Mouse (Mus musculus) MEL (cell line): ENCODE results near the gene Gm21985. TPM values are rescaled to one million over a fixed set of nuclear protein-coding genes. Genes with fewer than 3 reads are reported as not detected.

Experiments used
- DNase-seq: peaks from one replicate; pipeline ENCODE4 v3.0.0; 2011; ENCODE audit warnings: low read depth, low spot score
- H3K27ac ChIP-seq: 2 replicates; pipeline ENCODE4 v1.5.1; 2012; ENCODE audit warnings: low read depth, mild to moderate bottlenecking, control low read depth, low read length, moderate library complexity; ENCODE audit not compliant: control insufficient read depth
- H3K27me3 ChIP-seq, 2 experiments: fragments of 150-350 bp in 1 of 2; sonication (generic) in 1 of 2; 2 replicates each; pipeline ENCODE4 v1.6.1; 2012; ENCODE audit warnings: low read length in 2 of 2, mild to moderate bottlenecking in 2 of 2, improper control_type of control experiment in 1 of 2, moderate library complexity in 1 of 2; ENCODE audit not compliant: insufficient read depth in 2 of 2, control insufficient read depth in 1 of 2
- H3K36me3 ChIP-seq, 2 experiments: 2 replicates each; pipeline ENCODE4 v1.6.1; 2012 to 2014; ENCODE audit warnings: low read length in 2 of 2, improper control_type of control experiment in 1 of 2, inconsistent platforms in 1 of 2, mild to moderate bottlenecking in 1 of 2; ENCODE audit not compliant: insufficient read depth in 2 of 2, control insufficient read depth in 1 of 2
- H3K4me1 ChIP-seq, 2 experiments: fragments of 150-350 bp in 1 of 2; sonication (generic) in 1 of 2; 2 replicates each; pipeline ENCODE4 v1.6.1; 2012; ENCODE audit warnings: low read length in 2 of 2, improper control_type of control experiment in 1 of 2, mild to moderate bottlenecking in 1 of 2; ENCODE audit not compliant: insufficient read depth in 2 of 2, control insufficient read depth in 1 of 2
- H3K4me3 ChIP-seq, 2 experiments: fragments of 150-350 bp in 1 of 2; sonication (generic) in 1 of 2; 2 replicates each; pipeline ENCODE4 v1.5.1; 2012; ENCODE audit warnings: low read depth in 2 of 2, low read length in 2 of 2, mild to moderate bottlenecking in 2 of 2, moderate library complexity in 2 of 2, control low read depth in 1 of 2, improper control_type of control experiment in 1 of 2; ENCODE audit not compliant: control insufficient read depth in 1 of 2, insufficient read depth in 1 of 2
- H3K79me2 ChIP-seq: 2 replicates; pipeline ENCODE4 v1.6.1; 2012; ENCODE audit warnings: mild to moderate bottlenecking, low read length, moderate library complexity; ENCODE audit not compliant: control insufficient read depth, poor library complexity, insufficient read depth
- H3K9ac ChIP-seq: 2 replicates; pipeline ENCODE4 v1.6.1; 2012; ENCODE audit warnings: low read depth, mild to moderate bottlenecking, control low read depth, low read length, moderate library complexity; ENCODE audit not compliant: control insufficient read depth, poor library complexity, severe bottlenecking
- H3K9me3 ChIP-seq: fragments of 150-350 bp; sonication (generic); replicated peaks from 2 replicates; pipeline ENCODE4 v1.6.1; 2012; ENCODE audit warnings: mild to moderate bottlenecking, low read length, improper control_type of control experiment, moderate library complexity; ENCODE audit not compliant: insufficient read depth
- BHLHE40 ChIP-seq: IDR thresholded peaks from 2 replicates; pipeline ENCODE4 v1.6.1; 2012; ENCODE audit warnings: low read depth, mild to moderate bottlenecking, inconsistent platforms, low read length, improper control_type of control experiment, borderline replicate concordance
- CHD2 ChIP-seq: IDR thresholded peaks from 2 replicates; pipeline ENCODE4 v1.6.1; 2011; ENCODE audit warnings: low read length, improper control_type of control experiment
- EP300 ChIP-seq, 2 experiments: IDR thresholded peaks; 2 replicates each; pipeline ENCODE4 v1.6.1; 2011; ENCODE audit warnings: improper control_type of control experiment in 2 of 2, low read length in 2 of 2, low read depth in 1 of 2, mild to moderate bottlenecking in 1 of 2
- ETS1 ChIP-seq: IDR thresholded peaks from 2 replicates; pipeline ENCODE4 v1.6.1; 2012; ENCODE audit warnings: low read depth, mild to moderate bottlenecking, inconsistent platforms, low read length, improper control_type of control experiment, moderate library complexity
- GABPA ChIP-seq: IDR thresholded peaks from 2 replicates; pipeline ENCODE4 v1.6.1; 2012; ENCODE audit warnings: low read depth, mild to moderate bottlenecking, inconsistent platforms, low read length, improper control_type of control experiment, moderate library complexity
- GATA1 ChIP-seq: IDR thresholded peaks from 2 replicates; pipeline ENCODE4 v1.6.1; 2011; ENCODE audit warnings: low read depth, low read length, improper control_type of control experiment
- KAT2A ChIP-seq: conservative IDR thresholded peaks from 2 replicates; pipeline ENCODE4 v1.6.1; 2012; ENCODE audit warnings: low read depth, low read length, improper control_type of control experiment, inconsistent platforms
- MAFK ChIP-seq: IDR thresholded peaks from 2 replicates; pipeline ENCODE4 v1.6.1; 2011; ENCODE audit warnings: low read depth, mild to moderate bottlenecking, low read length, improper control_type of control experiment, borderline replicate concordance
- MAX ChIP-seq: IDR thresholded peaks from 2 replicates; pipeline ENCODE4 v1.6.1; 2011; ENCODE audit warnings: low read length, improper control_type of control experiment
- MXI1 ChIP-seq: IDR thresholded peaks from 2 replicates; pipeline ENCODE4 v1.6.1; 2011; ENCODE audit warnings: mild to moderate bottlenecking, low read depth, low read length, improper control_type of control experiment
- MYC ChIP-seq: IDR thresholded peaks from 2 replicates; pipeline ENCODE4 v1.6.1; 2011; ENCODE audit warnings: low read depth, mild to moderate bottlenecking, low read length, improper control_type of control experiment, moderate library complexity
- NRF1 ChIP-seq: IDR thresholded peaks from 2 replicates; pipeline ENCODE4 v1.6.1; 2014; ENCODE audit warnings: low read depth, mild to moderate bottlenecking, inconsistent platforms, low read length, improper control_type of control experiment, moderate library complexity; ENCODE audit not compliant: poor library complexity, insufficient read depth, severe bottlenecking
- POLR2A ChIP-seq, 2 experiments: IDR thresholded peaks; 2 replicates each; pipeline ENCODE4 v1.6.1; 2011 to 2012; ENCODE audit warnings: low read length in 2 of 2, mild to moderate bottlenecking in 2 of 2, control low read depth in 1 of 2, improper control_type of control experiment in 1 of 2, low read depth in 1 of 2, moderate library complexity in 1 of 2; ENCODE audit not compliant: control insufficient read depth in 1 of 2, insufficient read depth in 1 of 2, poor library complexity in 1 of 2
- POLR2AphosphoS5 ChIP-seq: IDR thresholded peaks from 2 replicates; pipeline ENCODE4 v1.6.1; 2012; ENCODE audit warnings: low read depth, borderline replicate concordance, mild to moderate bottlenecking, inconsistent platforms, low read length, moderate library complexity, mixed read lengths
- RCOR1 ChIP-seq: IDR thresholded peaks from 2 replicates; pipeline ENCODE4 v1.6.1; 2012; ENCODE audit warnings: low read depth, mild to moderate bottlenecking, inconsistent platforms, low read length, improper control_type of control experiment
- SIN3A ChIP-seq: IDR thresholded peaks from 2 replicates; pipeline ENCODE4 v1.6.1; 2012; ENCODE audit warnings: low read length, improper control_type of control experiment, inconsistent platforms
- SMC3 ChIP-seq: IDR thresholded peaks from 2 replicates; pipeline ENCODE4 v1.6.1; 2011; ENCODE audit warnings: low read depth, low read length, improper control_type of control experiment
- TBP ChIP-seq: IDR thresholded peaks from 2 replicates; pipeline ENCODE4 v1.8.0; 2011; ENCODE audit warnings: low read depth, low read length, improper control_type of control experiment
- TCF12 ChIP-seq: IDR thresholded peaks from 2 replicates; pipeline ENCODE4 v1.6.1; 2014; ENCODE audit warnings: low read depth, mild to moderate bottlenecking, inconsistent platforms, low read length, improper control_type of control experiment, moderate library complexity
- UBTF ChIP-seq: IDR thresholded peaks from 2 replicates; pipeline ENCODE4 v1.6.1; 2012; ENCODE audit warnings: low read depth, mild to moderate bottlenecking, inconsistent platforms, low read length, improper control_type of control experiment, moderate library complexity, borderline replicate concordance; ENCODE audit not compliant: insufficient read depth
- USF2 ChIP-seq, 2 experiments: IDR thresholded peaks; 2 replicates each; pipeline ENCODE4 v1.6.1; 2011 to 2012; ENCODE audit warnings: improper control_type of control experiment in 2 of 2, low read length in 2 of 2, borderline replicate concordance in 1 of 2, inconsistent platforms in 1 of 2, low read depth in 1 of 2, mild to moderate bottlenecking in 1 of 2; ENCODE audit not compliant: insufficient read depth in 1 of 2
- ZC3H11A ChIP-seq: IDR thresholded peaks from 2 replicates; pipeline ENCODE4 v1.6.1; 2012; ENCODE audit warnings: low read depth, mild to moderate bottlenecking, inconsistent platforms, low read length, improper control_type of control experiment
- ZKSCAN1 ChIP-seq: IDR thresholded peaks from 2 replicates; pipeline ENCODE4 v1.6.1; 2012; ENCODE audit warnings: low read depth, mild to moderate bottlenecking, inconsistent platforms, low read length, improper control_type of control experiment, moderate library complexity
- ZMIZ1 ChIP-seq: IDR thresholded peaks from 2 replicates; pipeline ENCODE4 v1.6.1; 2012; ENCODE audit warnings: low read depth, mild to moderate bottlenecking, inconsistent platforms, low read length, improper control_type of control experiment, moderate library complexity
- ZNF384 ChIP-seq: IDR thresholded peaks from 2 replicates; pipeline ENCODE4 v1.6.1; 2012; ENCODE audit warnings: low read depth, mild to moderate bottlenecking, inconsistent platforms, low read length, improper control_type of control experiment
- polyA plus RNA-seq, 2 experiments: library from polyadenylated mRNA; stranded (reverse) in 1 of 2; unstranded in 1 of 2; fragments of >175 nt in 1 of 2; fragments of >200 nt in 1 of 2; gene quantifications; 2 replicates each; pipeline versions ENCODE4 v1.2.1 to v1.2.4; 2012; ENCODE audit warnings: low replicate concordance in 2 of 2, low read depth in 1 of 2; ENCODE audit not compliant: insufficient read length in 2 of 2, insufficient read depth in 1 of 2, missing spikeins in 1 of 2
- total RNA-seq: library from RNA; depleted of rRNA; stranded (reverse); fragments of 300-350 nt; gene quantifications from 2 replicates; pipeline ENCODE4 v1.2.3, GENCODE M21; 2012

Gm21985 gene
- total and polyA plus RNA-seq, 3 experiments: 0.04 TPM; not detected in 2

DNA sequence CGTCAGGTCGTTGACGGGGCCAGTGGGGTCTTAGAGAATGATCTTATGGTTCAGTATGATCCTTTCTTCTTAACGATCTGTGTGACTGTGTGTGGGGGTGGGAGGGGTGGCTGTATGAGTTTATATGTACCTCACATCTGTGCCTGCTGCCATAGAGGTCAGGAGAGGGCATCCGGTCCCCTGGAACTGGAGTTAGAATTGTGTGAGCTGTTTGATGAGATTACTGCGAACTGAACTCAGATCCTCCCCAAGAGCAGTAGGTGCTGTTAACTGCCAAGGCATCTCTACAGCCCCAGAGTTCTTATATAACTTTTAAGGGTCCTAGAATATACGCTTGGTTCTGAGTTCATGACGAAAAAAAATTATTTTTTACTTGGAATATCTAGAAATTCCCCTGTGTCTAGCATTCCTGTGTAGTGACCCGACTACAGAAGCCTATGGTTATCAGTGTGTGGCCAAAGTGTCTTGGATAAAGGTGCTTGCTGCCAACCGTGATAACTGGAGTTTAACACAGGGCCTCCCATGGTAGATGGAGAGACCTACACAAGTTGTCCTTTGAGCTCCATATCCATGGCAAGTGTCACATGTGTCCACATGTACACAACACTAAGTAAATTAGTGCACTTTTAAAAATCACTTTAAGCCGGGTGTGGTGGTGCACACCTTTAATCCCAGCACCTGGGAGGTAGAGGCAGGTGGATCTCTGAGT lies 62.1 kb downstream of the Gm21985 start:
- Histone ChIP-seq H3K4me3 (no peak overlapping the region), H3K27me3 (no peaks in the 10 kb centered on the region), H3K79me2 (no peaks in the 10 kb centered on the region), H3K36me3 (peaks cover 1 to 15% of the 10 kb centered on the region in 2 experiments; a peak in 2 of 4 replicates), H3K9me3 (no peaks in the 10 kb centered on the region), H3K9ac (no peak overlapping the region), H3K4me1 (peaks cover 6 to 16% of the 10 kb centered on the region in 2 experiments), H3K27ac (no peak overlapping the region)
- DNase-seq: no peak
- TF ChIP-seq GATA1 (0 out of 2 replicates have a peak, but pooled peaks have one; percentile 4), ZKSCAN1 (no peak)

DNA sequence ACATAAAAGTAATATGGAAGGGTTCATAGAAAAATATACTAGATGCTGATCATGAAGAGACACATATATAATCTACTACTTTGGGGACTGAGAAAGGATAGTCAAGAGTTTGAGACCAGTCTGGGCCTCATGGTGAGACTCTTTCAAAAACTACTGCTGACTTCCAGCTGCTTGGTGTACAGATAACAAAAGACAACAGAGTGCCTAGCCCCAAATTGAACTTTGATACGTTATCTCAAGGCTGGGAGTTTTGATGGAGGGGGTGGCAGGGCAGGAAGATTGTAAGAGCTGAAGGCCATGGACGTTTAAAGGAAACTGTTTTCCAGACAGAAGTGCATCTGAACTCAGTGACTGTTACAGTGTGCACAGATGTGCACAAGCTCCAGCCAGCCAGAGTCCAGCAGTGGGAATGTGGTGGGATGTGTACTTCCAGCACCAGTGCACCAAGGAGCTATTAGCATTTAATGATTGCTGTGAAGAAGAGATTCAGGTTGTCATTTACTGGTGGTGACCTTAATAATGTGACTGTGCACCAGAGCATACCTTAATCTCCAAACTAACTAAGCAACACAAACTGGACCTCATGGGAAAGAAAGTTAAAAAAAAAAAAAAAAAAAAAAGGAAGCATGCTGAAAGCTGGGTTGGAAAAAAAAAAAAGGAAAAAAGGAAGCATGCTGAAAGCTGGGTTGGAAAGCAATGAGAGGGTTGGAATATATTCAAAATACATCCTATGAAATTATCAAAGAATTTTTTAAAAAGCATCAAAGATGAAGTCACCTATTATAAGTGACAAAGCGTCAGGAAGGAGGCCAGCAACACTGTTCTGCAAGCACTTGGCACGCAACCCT lies 66.2 kb downstream of the Gm21985 start:
- TF ChIP-seq UBTF: no peak
- TF ChIP-seq USF2 (IDR thresholded peaks at IDR 0.05; ENCODE audit: borderline replicate concordance in 1 of 2, insufficient read depth in 1 of 2, low read depth in 1 of 2, low read length in 2 of 2): no peak
- TF ChIP-seq RCOR1: peak; percentile 57
- no peak for TF ChIP-seq CHD2
- peak; percentile 79 for TF ChIP-seq TCF12
- TF ChIP-seq MAX: peak; percentile 43; the same call in 1 of the 2 replicates
- no peak for TF ChIP-seq POLR2A (IDR thresholded peaks at IDR 0.05; ENCODE audit: control insufficient read depth in 1 of 2, insufficient read depth in 1 of 2, low read depth in 1 of 2, low read length in 2 of 2, poor library complexity in 1 of 2)
- peak; percentile 91 for TF ChIP-seq GATA1
- TF ChIP-seq GABPA: no peak
- TF ChIP-seq POLR2AphosphoS5: no peak
- no peak for TF ChIP-seq NRF1
- TF ChIP-seq ZC3H11A: no peak
- peak; percentile 68 for TF ChIP-seq MXI1
- TF ChIP-seq MAFK: no peak
- TF ChIP-seq MYC: 0 out of 2 replicates have a peak, but pooled peaks have one; percentile 24
- peak; percentile 94 for TF ChIP-seq ZNF384
- TF ChIP-seq SIN3A: peak; percentile 95
- TF ChIP-seq ZMIZ1: no peak
- TF ChIP-seq KAT2A: no peak
- peak; percentile 70 to 77 for TF ChIP-seq EP300 (IDR thresholded peaks at IDR 0.05; ENCODE audit: low read depth in 1 of 2, low read length in 2 of 2)
- TF ChIP-seq TBP: 0 out of 2 replicates have a peak, but pooled peaks have one; percentile 14
- peak; percentile 9; the same call in 1 of the 2 replicates for TF ChIP-seq SMC3
- peak; percentile 96 for TF ChIP-seq ETS1
- TF ChIP-seq BHLHE40: 0 out of 2 replicates have a peak, but pooled peaks have one; percentile 41
- Histone ChIP-seq H3K79me2 (no peaks in the 10 kb centered on the region), H3K27ac (peak overlapping the region; percentile 16; the same call in 1 of the 2 replicates), H3K9me3 (no peaks in the 10 kb centered on the region), H3K36me3 (peaks cover 10 to 15% of the 10 kb centered on the region in 2 experiments), H3K4me3 (no peak overlapping the region), H3K9ac (no peak overlapping the region), H3K4me1 (peaks cover 6 to 16% of the 10 kb centered on the region in 2 experiments), H3K27me3 (no peaks in the 10 kb centered on the region)
- DNase-seq: peak; percentile 47
